In the genomic region with DNA sequence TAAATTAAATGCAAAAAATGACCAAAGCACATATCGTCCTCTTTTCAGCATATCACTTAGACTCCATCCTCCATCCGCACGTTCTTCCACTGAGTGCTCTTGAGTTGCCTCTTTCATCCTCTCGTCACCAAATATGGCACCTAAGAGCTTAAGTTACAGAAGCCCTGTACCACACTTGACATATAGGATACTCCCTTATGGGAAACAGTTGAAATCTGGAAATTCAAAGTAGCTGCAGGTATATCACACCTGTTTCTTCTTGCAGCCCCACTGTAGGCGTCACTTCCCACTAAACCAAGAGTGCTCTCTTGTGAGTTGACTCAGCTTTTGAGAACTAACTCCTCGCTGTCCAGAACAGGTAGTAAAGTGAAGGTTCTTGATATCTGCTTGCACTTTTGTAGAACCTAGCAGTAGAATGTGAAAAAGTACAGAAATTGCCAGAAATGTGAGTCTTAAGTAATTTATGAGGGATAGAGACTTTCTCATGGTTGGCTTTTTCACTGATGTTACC, we compare ENCODE assay signal across 10 mouse cellular contexts. TPM values are rescaled to one million over a fixed set of nuclear protein-coding genes. Genes with fewer than 3 reads are reported as not detected.
DNase-seq lines count a peak whose midpoint lies in the region; ATAC-seq and TF ChIP-seq lines count a peak whose summit lies in the region.
"Had no signal": no experiment of that assay in that cellular context is flagged by ENCODE, and none has a peak within 500 bp of the region (broad histone marks: within the 10 kb centered on the region; RNA-seq: fewer than 3 reads in every experiment).

No protein-coding gene starts in this region.

- no peak for TF ChIP-seq EP300 in liver, postnatal 0 days (IDR thresholded peaks at IDR 0.05; ENCODE audit: low read depth)

- DNase-seq in heart, postnatal 36 days = no peak
- peak; percentile 15 for DNase-seq in CD4-positive helper T cell, adult 2 months (ENCODE audit: low read depth, low spot score)
- peak; percentile 7 for DNase-seq in hindbrain, embryonic 11.5 days (ENCODE audit: low spot score)
- DNase-seq in liver, postnatal 0 days = no peak
- DNase-seq in T-cell, adult 2 months (ENCODE audit: low spot score) = no peak
- no peak for DNase-seq in spleen, postnatal 14 days (ENCODE audit: low spot score in 2 of 2)
- no peak for DNase-seq in spleen, postnatal 10 days (ENCODE audit: low spot score in 2 of 2)
- DNase-seq: gastrocnemius, postnatal 36 days; thymus, postnatal 36 days had no signal

- no peaks in the 10 kb centered on the region for H3K9me3 ChIP-seq in heart, embryonic 11.5 days (replicated peaks; ENCODE audit: control insufficient read depth, low read length)
- H3K9me3 ChIP-seq in hindbrain, embryonic 11.5 days (ENCODE audit: control insufficient read depth, low read length) = no peaks in the 10 kb centered on the region
- no peaks in the 10 kb centered on the region for H3K9me3 ChIP-seq in liver, postnatal 0 days (ENCODE audit: low read length)

- peaks cover 12% of the 10 kb centered on the region for H3K4me1 ChIP-seq in heart, embryonic 11.5 days (ENCODE audit: control insufficient read depth, insufficient read depth, low read length)
- no peaks in the 10 kb centered on the region for H3K4me1 ChIP-seq in hindbrain, embryonic 11.5 days (replicated peaks; ENCODE audit: control insufficient read depth, insufficient read depth, low read length)
- H3K4me1 ChIP-seq in liver, postnatal 0 days (ENCODE audit: insufficient read depth) = peaks cover 28% of the 10 kb centered on the region

- H3K4me3 ChIP-seq in heart, embryonic 11.5 days (ENCODE audit: low read depth, low read length) = peak overlapping the region; percentile 94; the same call in 1 of the 2 replicates
- H3K4me3 ChIP-seq in hindbrain, embryonic 11.5 days (ENCODE audit: low read depth, low read length) = no peak overlapping the region
- H3K4me3 ChIP-seq in liver, postnatal 0 days (ENCODE audit: low read depth, low read length) = peak overlapping the region; percentile 78

- 79% methylated on average over 6 of the region's 6 CpGs for WGBS in heart, embryonic 11.5 days (ENCODE audit: insufficient replicate concordance)
- WGBS in hindbrain, embryonic 11.5 days = 92% methylated on average over 6 of the region's 6 CpGs
- 80% methylated on average over 6 of the region's 6 CpGs for WGBS in liver, postnatal 0 days (ENCODE audit: insufficient replicate concordance)

- H3K27ac ChIP-seq in heart, embryonic 11.5 days (ENCODE audit: low read depth, low read length) = no peak overlapping the region
- no peak overlapping the region for H3K27ac ChIP-seq in hindbrain, embryonic 11.5 days (ENCODE audit: low read depth, low read length)
- no peak overlapping the region for H3K27ac ChIP-seq in liver, postnatal 0 days (ENCODE audit: low read depth)

- no peak overlapping the region for H3K9ac ChIP-seq in heart, embryonic 11.5 days (ENCODE audit: low read depth, low read length)
- H3K9ac ChIP-seq in hindbrain, embryonic 11.5 days (ENCODE audit: low read depth, low read length) = no peak overlapping the region
- H3K9ac ChIP-seq in liver, postnatal 0 days (replicated peaks) = no peak overlapping the region; the same call in 1 of the 2 replicates

- peaks cover 2% of the 10 kb centered on the region; the same call in 1 of the 2 replicates for H3K36me3 ChIP-seq in heart, embryonic 11.5 days (ENCODE audit: control insufficient read depth, insufficient read depth, low read length)
- no peaks in the 10 kb centered on the region for H3K36me3 ChIP-seq in hindbrain, embryonic 11.5 days (ENCODE audit: control insufficient read depth, insufficient read depth, low read length)
- H3K36me3 ChIP-seq in liver, postnatal 0 days (replicated peaks; ENCODE audit: insufficient read depth, low read length) = peaks cover 3% of the 10 kb centered on the region; the same call in 1 of the 2 replicates

- intact Hi-C loops in heart, postnatal 36 days (cut with DNase I) = no loop called here

- no peaks in the 10 kb centered on the region for H3K27me3 ChIP-seq in heart, embryonic 11.5 days (ENCODE audit: control insufficient read depth, insufficient read depth, low read length)
- H3K27me3 ChIP-seq in hindbrain, embryonic 11.5 days (ENCODE audit: control insufficient read depth, insufficient read depth, low read length) = no peaks in the 10 kb centered on the region
- H3K27me3 ChIP-seq in liver, postnatal 0 days (ENCODE audit: insufficient read depth, low read length) = no peaks in the 10 kb centered on the region

- no peak for ATAC-seq in heart, embryonic 11.5 days (replicated peaks; ENCODE audit: insufficient number of reproducible peaks, low FRiP score, low TSS enrichment)
- ATAC-seq in hindbrain, embryonic 11.5 days (ENCODE audit: low FRiP score) = no peak
- ATAC-seq in liver, postnatal 0 days = no peak

- TF ChIP-seq CTCF in liver, postnatal 0 days (IDR thresholded peaks at IDR 0.05; ENCODE audit: low read depth) = no peak

- peak overlapping the region; percentile 80 for H3K4me2 ChIP-seq in heart, embryonic 11.5 days
- H3K4me2 ChIP-seq in hindbrain, embryonic 11.5 days (replicated peaks; ENCODE audit: low read depth, low read length) = no peak overlapping the region; the same call in 1 of the 2 replicates
- H3K4me2 ChIP-seq in liver, postnatal 0 days (ENCODE audit: low read depth, low read length) = peak overlapping the region; percentile 77

RNA-seq across cellular contexts. Expression of gene Zfp62, which starts 2.0 kb away (rescaled TPM):
- polyA plus RNA-seq in heart, embryonic 11.5 days (2014; fragmentation: Nextera tagmentation; extraction: Ambion mirVana) = 33.9 and 36.8 TPM in 2 replicates
- total RNA-seq in heart, postnatal 36 days (2021) = 10 to 100 TPM; 25.8 to 26.8 TPM
- 59.0 and 63.2 TPM in 2 replicates for polyA plus RNA-seq in hindbrain, embryonic 11.5 days (2014; fragmentation: Nextera tagmentation; extraction: Ambion mirVana)
- polyA plus RNA-seq in liver, postnatal 0 days (2015; fragmentation: Nextera tagmentation; extraction: Ambion mirVana) = 8.6 and 8.8 TPM in 2 replicates

RNA-seq across cellular contexts. Expression of gene Btnl9, which starts 18.2 kb away (rescaled TPM):
- 0.39 and 0.49 TPM in 2 replicates for polyA plus RNA-seq in heart, embryonic 11.5 days (2014; fragmentation: Nextera tagmentation; extraction: Ambion mirVana)
- 10 to 100 TPM; 34.7 to 38.5 TPM for total RNA-seq in heart, postnatal 36 days (2021)
- 0.10 TPM in 1 of 2 replicates, not detected in the other for polyA plus RNA-seq in hindbrain, embryonic 11.5 days (2014; fragmentation: Nextera tagmentation; extraction: Ambion mirVana)
- 1.6 and 1.9 TPM in 2 replicates for polyA plus RNA-seq in liver, postnatal 0 days (2015; fragmentation: Nextera tagmentation; extraction: Ambion mirVana)

RNA-seq across cellular contexts. Expression of gene Mgat1, which starts 38.9 kb away (rescaled TPM):
- polyA plus RNA-seq in heart, embryonic 11.5 days (2014; fragmentation: Nextera tagmentation; extraction: Ambion mirVana) = 32.9 and 39.1 TPM in 2 replicates
- total RNA-seq in heart, postnatal 36 days (2021) = 10 to 100 TPM; 64.7 to 66.9 TPM
- polyA plus RNA-seq in hindbrain, embryonic 11.5 days (2014; fragmentation: Nextera tagmentation; extraction: Ambion mirVana) = 28.7 and 31.0 TPM in 2 replicates
- 56.3 and 58.2 TPM in 2 replicates for polyA plus RNA-seq in liver, postnatal 0 days (2015; fragmentation: Nextera tagmentation; extraction: Ambion mirVana)

RNA-seq across cellular contexts. Expression of gene Olfr1394, which starts 51.0 kb away (rescaled TPM):
- not detected in 2 replicates for polyA plus RNA-seq in heart, embryonic 11.5 days (2014; fragmentation: Nextera tagmentation; extraction: Ambion mirVana)
- not detected for total RNA-seq in heart, postnatal 36 days (2021)
- polyA plus RNA-seq in hindbrain, embryonic 11.5 days (2014; fragmentation: Nextera tagmentation; extraction: Ambion mirVana) = not detected in 2 replicates
- polyA plus RNA-seq in liver, postnatal 0 days (2015; fragmentation: Nextera tagmentation; extraction: Ambion mirVana) = not detected in 2 replicates
- total RNA-seq: gastrocnemius, postnatal 36 days had no signal

Comparison
In these comparisons a context has a peak if more than half of its experiments do, and no peak if none do; other contexts are left out.
1. DNase-seq: peak in CD4-positive helper T cell, adult 2 months (single experiment) and hindbrain, embryonic 11.5 days (single experiment); none in heart, postnatal 36 days (0 of 2), liver, postnatal 0 days (single experiment), T-cell, adult 2 months (single experiment), spleen, postnatal 14 days (0 of 2) and spleen, postnatal 10 days (0 of 2).